12 mouse cellular contexts compared by ENCODE assay signal in the genomic region with DNA sequence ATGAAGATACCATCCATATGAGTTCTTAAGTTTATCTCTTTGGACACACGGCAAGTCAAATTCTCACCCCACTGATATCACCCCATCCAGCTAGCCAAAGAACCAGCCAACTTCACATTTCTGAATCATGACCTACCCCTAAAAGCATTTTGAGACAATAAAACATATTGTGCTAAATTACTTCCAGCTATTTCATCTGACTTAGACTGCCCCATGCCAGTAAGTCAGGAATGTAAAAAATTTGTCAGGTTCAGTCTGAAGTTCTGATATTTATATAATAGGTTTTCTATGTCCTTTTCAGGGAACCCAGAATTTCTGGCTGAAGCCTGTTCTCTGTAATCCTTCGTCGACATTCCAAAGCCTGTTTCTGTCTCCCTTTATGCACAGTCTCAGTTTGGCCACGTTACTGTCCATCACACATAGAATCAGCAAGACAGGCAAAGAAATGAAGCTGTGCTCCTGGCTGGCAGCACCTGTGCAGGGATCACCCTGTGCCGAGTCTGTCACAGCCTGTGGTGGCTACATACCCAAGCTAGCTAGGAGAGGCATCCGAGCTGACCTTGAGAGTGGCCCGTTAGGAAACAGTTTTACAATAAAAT.
DNase-seq lines count a peak whose midpoint lies in the region; ATAC-seq and TF ChIP-seq lines count a peak whose summit lies in the region.
"Had no signal": no experiment of that assay in that cellular context is flagged by ENCODE, and none has a peak within 500 bp of the region (broad histone marks: within the 10 kb centered on the region; RNA-seq: fewer than 3 reads in every experiment).

No protein-coding gene starts in this region.

- ATAC-seq in hindbrain, embryonic 13.5 days (ENCODE audit: low FRiP score): no peak
- ATAC-seq in hindbrain, postnatal 0 days: no peak
- 0 out of 2 replicates have a peak, but pooled peaks have one; percentile 35 for ATAC-seq in lung, embryonic 16.5 days (ENCODE audit: low read depth)
- peak; percentile 91 for ATAC-seq in Patski
- ATAC-seq in limb, embryonic 14.5 days (ENCODE audit: low FRiP score, low read depth): peak; percentile 35; the same call in 1 of the 2 replicates
- no peak for ATAC-seq in kidney, embryonic 14.5 days (ENCODE audit: low FRiP score, low TSS enrichment)

- 79% methylated on average over 7 of the region's 7 CpGs for WGBS in hindbrain, embryonic 13.5 days
- 68% methylated on average over 7 of the region's 7 CpGs for WGBS in hindbrain, postnatal 0 days
- WGBS in lung, embryonic 16.5 days: 64% methylated on average over 7 of the region's 7 CpGs
- WGBS in limb, embryonic 14.5 days: 38% methylated on average over 7 of the region's 7 CpGs
- 81% methylated on average over 7 of the region's 7 CpGs for WGBS in kidney, embryonic 14.5 days

- H3K27me3 ChIP-seq in hindbrain, embryonic 13.5 days: no peaks in the 10 kb centered on the region
- H3K27me3 ChIP-seq in hindbrain, postnatal 0 days (ENCODE audit: insufficient read depth, low read length): no peaks in the 10 kb centered on the region
- H3K27me3 ChIP-seq in lung, embryonic 16.5 days (ENCODE audit: control insufficient read depth, insufficient read depth, low read depth, low read length): no peaks in the 10 kb centered on the region
- H3K27me3 ChIP-seq in Patski: no peaks in the 10 kb centered on the region
- H3K27me3 ChIP-seq in limb, embryonic 14.5 days (ENCODE audit: control insufficient read depth, insufficient read depth, low read length): no peaks in the 10 kb centered on the region
- H3K27me3 ChIP-seq in kidney, embryonic 14.5 days (ENCODE audit: control insufficient read depth, insufficient read depth, low read length): no peaks in the 10 kb centered on the region

- peaks cover 5% of the 10 kb centered on the region for H3K36me3 ChIP-seq in hindbrain, embryonic 13.5 days
- H3K36me3 ChIP-seq in hindbrain, postnatal 0 days (ENCODE audit: insufficient read depth, low read length): no peaks in the 10 kb centered on the region
- peaks cover 5% of the 10 kb centered on the region for H3K36me3 ChIP-seq in lung, embryonic 16.5 days (ENCODE audit: control insufficient read depth, insufficient read depth, low read length)
- peaks cover 6% of the 10 kb centered on the region; the same call in 1 of the 2 replicates for H3K36me3 ChIP-seq in limb, embryonic 14.5 days (ENCODE audit: control insufficient read depth, insufficient read depth, low read length)
- H3K36me3 ChIP-seq in kidney, embryonic 14.5 days (ENCODE audit: control insufficient read depth, insufficient read depth, low read length): no peaks in the 10 kb centered on the region

- TF ChIP-seq CTCF in hindbrain, postnatal 0 days (IDR thresholded peaks at IDR 0.05; ENCODE audit: low read depth): no peak
- no peak for TF ChIP-seq CTCF in Patski (IDR thresholded peaks at IDR 0.05)

- no peak overlapping the region for H3K4me3 ChIP-seq in hindbrain, embryonic 13.5 days
- no peak overlapping the region for H3K4me3 ChIP-seq in hindbrain, postnatal 0 days (ENCODE audit: low read length)
- H3K4me3 ChIP-seq in lung, embryonic 16.5 days (ENCODE audit: low read length): no peak overlapping the region
- H3K4me3 ChIP-seq in limb, embryonic 14.5 days (replicated peaks; ENCODE audit: low read length): no peak overlapping the region
- H3K4me3 ChIP-seq in kidney, embryonic 14.5 days (ENCODE audit: low read length): no peak overlapping the region

- POLR2A ChIA-PET in Patski (lab: Charles Lee): no interaction called here

- no peak overlapping the region for H3K9ac ChIP-seq in hindbrain, embryonic 13.5 days
- no peak overlapping the region for H3K9ac ChIP-seq in hindbrain, postnatal 0 days (replicated peaks; ENCODE audit: low read length)
- H3K9ac ChIP-seq in lung, embryonic 16.5 days (ENCODE audit: low read length): no peak overlapping the region
- H3K9ac ChIP-seq in limb, embryonic 14.5 days (ENCODE audit: low read depth, low read length, severe bottlenecking): no peak overlapping the region
- no peak overlapping the region for H3K9ac ChIP-seq in kidney, embryonic 14.5 days (ENCODE audit: low read depth, low read length)

- H3K4me2 ChIP-seq in hindbrain, embryonic 13.5 days: no peak overlapping the region
- H3K4me2 ChIP-seq in hindbrain, postnatal 0 days (ENCODE audit: low read depth, low read length): no peak overlapping the region
- H3K4me2 ChIP-seq in lung, embryonic 16.5 days (ENCODE audit: low read depth, low read length): no peak overlapping the region
- no peak overlapping the region for H3K4me2 ChIP-seq in limb, embryonic 14.5 days (replicated peaks; ENCODE audit: low read depth, low read length, severe bottlenecking)
- no peak overlapping the region for H3K4me2 ChIP-seq in kidney, embryonic 14.5 days (replicated peaks; ENCODE audit: low read depth, low read length)

- no peak for DNase-seq in hindbrain, postnatal 0 days (ENCODE audit: low spot score)
- no peak for DNase-seq in lung, postnatal 4 days
- DNase-seq in Patski (ENCODE audit: low read depth, low spot score): peak; percentile 55
- no peak for DNase-seq in limb, embryonic 14.5 days (ENCODE audit: low spot score)
- DNase-seq in B cell, adult 2 months: no peak
- DNase-seq: cerebellum, adult 2 months; kidney, adult 11 months; kidney, postnatal 36 days; thymus, postnatal 14 days had no signal

- no peak for TF ChIP-seq POLR2A in limb, embryonic 14.5 days (IDR thresholded peaks at IDR 0.05; ENCODE audit: borderline replicate concordance, extremely low read depth, insufficient read depth, insufficient read length)

- in situ Hi-C loops in Patski (cut with MboI; ENCODE audit: low pct_unique_long_range_greater_than_20kb): no loop called here

- H3K9me3 ChIP-seq in hindbrain, embryonic 13.5 days: no peaks in the 10 kb centered on the region
- H3K9me3 ChIP-seq in hindbrain, postnatal 0 days (ENCODE audit: low read length): no peaks in the 10 kb centered on the region
- H3K9me3 ChIP-seq in lung, embryonic 16.5 days (ENCODE audit: control insufficient read depth, low read length): no peaks in the 10 kb centered on the region
- peaks cover 6% of the 10 kb centered on the region for H3K9me3 ChIP-seq in limb, embryonic 14.5 days (ENCODE audit: control insufficient read depth, low read length)
- H3K9me3 ChIP-seq in kidney, embryonic 14.5 days (ENCODE audit: control insufficient read depth, low read length): no peaks in the 10 kb centered on the region

- peak overlapping the region; percentile 61; the same call in 1 of the 2 replicates for H3K27ac ChIP-seq in hindbrain, embryonic 13.5 days
- no peak overlapping the region; the same call in 1 of the 2 replicates for H3K27ac ChIP-seq in hindbrain, postnatal 0 days
- peak overlapping the region; percentile 10; the same call in 1 of the 2 replicates for H3K27ac ChIP-seq in lung, embryonic 16.5 days (ENCODE audit: low read length)
- peak overlapping the region; percentile 48; the same call in 1 of the 2 replicates for H3K27ac ChIP-seq in limb, embryonic 14.5 days (replicated peaks; ENCODE audit: low read depth, low read length)
- no peak overlapping the region for H3K27ac ChIP-seq in kidney, embryonic 14.5 days (ENCODE audit: low read depth, low read length)

- CTCF ChIA-PET in Patski (lab: Charles Lee): interaction anchor here (1.0 to 1.8 kb wide), 2 partner anchors 8 to 233 kb away, joined by 3 to 4 read pairs; no protein-coding TSS in a partner anchor

- H3K4me1 ChIP-seq in hindbrain, embryonic 13.5 days (replicated peaks): peaks cover 30% of the 10 kb centered on the region
- no peaks in the 10 kb centered on the region for H3K4me1 ChIP-seq in hindbrain, postnatal 0 days (ENCODE audit: insufficient read depth, low read length)
- peaks cover 4% of the 10 kb centered on the region for H3K4me1 ChIP-seq in lung, embryonic 16.5 days (replicated peaks; ENCODE audit: control insufficient read depth, insufficient read depth, low read length)
- H3K4me1 ChIP-seq in limb, embryonic 14.5 days (ENCODE audit: control insufficient read depth, insufficient read depth, low read length): peaks cover 18% of the 10 kb centered on the region
- H3K4me1 ChIP-seq in kidney, embryonic 14.5 days (ENCODE audit: control insufficient read depth, insufficient read depth, low read length): no peaks in the 10 kb centered on the region

Comparison
In these comparisons a context has a peak if more than half of its experiments do, and no peak if none do; other contexts are left out.
1. H3K27ac ChIP-seq: peak in hindbrain, embryonic 13.5 days (single experiment), lung, embryonic 16.5 days (single experiment) and limb, embryonic 14.5 days (single experiment); none in hindbrain, postnatal 0 days (single experiment) and kidney, embryonic 14.5 days (single experiment).
2. ATAC-seq: peak in lung, embryonic 16.5 days (single experiment), Patski (single experiment) and limb, embryonic 14.5 days (single experiment); none in hindbrain, embryonic 13.5 days (single experiment), hindbrain, postnatal 0 days (single experiment) and kidney, embryonic 14.5 days (single experiment).